Mouse (Mus musculus) CH12.LX (cell line): ENCODE results near the gene Gm42417.

Experiments used
- CHD1 ChIP-seq: IDR thresholded peaks from 2 replicates; pipeline ENCODE4 v1.6.1; 2012; ENCODE audit warnings: low read depth, low read length, improper control_type of control experiment, inconsistent platforms
- CTCF ChIP-seq, 2 experiments: IDR thresholded peaks in 1 of 2; conservative IDR thresholded peaks in 1 of 2; 2 replicates each; pipeline ENCODE4 v1.5.1; 2011 to 2012; ENCODE audit warnings: low read depth in 2 of 2, low read length in 2 of 2, improper control_type of control experiment in 1 of 2, inconsistent platforms in 1 of 2, mild to moderate bottlenecking in 1 of 2, moderate library complexity in 1 of 2
- MEF2A ChIP-seq: IDR thresholded peaks from 2 replicates; pipeline ENCODE4 v1.6.1; 2014; ENCODE audit warnings: low read depth, mild to moderate bottlenecking, inconsistent platforms, low read length, improper control_type of control experiment, borderline replicate concordance

- TF ChIP-seq CHD1: no peak
- no peak for TF ChIP-seq MEF2A
- TF ChIP-seq CTCF (conservative IDR thresholded peaks at IDR 0.05 in 1 of 2, IDR thresholded peaks at IDR 0.05 in 1 of 2; ENCODE audit: low read depth in 2 of 2, low read length in 2 of 2): no peak
Observed at GRCm38 (mm10) chr1:36572709-36573108, 33.5 kb upstream of the Gm42417 start.
